In genomic region chr17:24686514-24686913, GRCm38 (mm10) we compare ENCODE assay signal across 8 mouse cellular contexts. TPM values are rescaled to one million over a fixed set of nuclear protein-coding genes. Genes with fewer than 3 reads are reported as not detected.
DNase-seq lines count a peak whose midpoint lies in the region; ATAC-seq lines count a peak whose summit lies in the region.

No protein-coding gene starts in this region.

- H3K27me3 ChIP-seq in limb, embryonic 11.5 days (ENCODE audit: control insufficient read depth, insufficient read depth, low read length): peaks cover 36% of the 10 kb centered on the region

- H3K9ac ChIP-seq in limb, embryonic 11.5 days (ENCODE audit: low read length): no peak overlapping the region

- ATAC-seq in limb, embryonic 11.5 days (ENCODE audit: insufficient number of reproducible peaks, low FRiP score, low TSS enrichment, low read depth): no peak
- ATAC-seq in monocyte, adult 5-6 weeks (replicated peaks; ENCODE audit: insufficient number of reproducible peaks, low FRiP score, low TSS enrichment, poor library complexity, severe bottlenecking): peak; percentile 58; the same call in 1 of the 2 replicates

- peaks cover 3% of the 10 kb centered on the region; the same call in 1 of the 2 replicates for H3K36me3 ChIP-seq in limb, embryonic 11.5 days (ENCODE audit: control insufficient read depth, insufficient read depth, low read length)

- peak; percentile 65 for DNase-seq in adrenal gland, postnatal 10 days
- DNase-seq in adrenal gland, adult 8-10 months: no peak
- peak; percentile 42 to 67 for DNase-seq in adrenal gland, postnatal 36 days
- DNase-seq in heart, postnatal 4 days: peak; percentile 39
- DNase-seq in limb, embryonic 11.5 days (ENCODE audit: low spot score): peak; percentile 66
- DNase-seq in right cerebral cortex, adult 2 months (ENCODE audit: low spot score in 2 of 2): no peak
- DNase-seq in urinary bladder, postnatal 25 days (ENCODE audit: low spot score): no peak

- 25% methylated on average over 16 of the region's 16 CpGs for WGBS in limb, embryonic 11.5 days

- H3K9me3 ChIP-seq in limb, embryonic 11.5 days (ENCODE audit: control insufficient read depth, low read length): no peaks in the 10 kb centered on the region

- H3K27ac ChIP-seq in limb, embryonic 11.5 days (replicated peaks; ENCODE audit: low read depth, low read length): no peak overlapping the region

- H3K4me1 ChIP-seq in limb, embryonic 11.5 days (ENCODE audit: control insufficient read depth, insufficient read depth, low read length): 0 out of 2 replicates have a peak, but pooled peaks cover 5% of the 10 kb centered on the region

- H3K4me2 ChIP-seq in limb, embryonic 11.5 days (ENCODE audit: low read depth, severe bottlenecking): peak overlapping the region; percentile 18

- H3K4me3 ChIP-seq in limb, embryonic 11.5 days (ENCODE audit: low read depth, low read length): no peak overlapping the region

RNA-seq across cellular contexts. Expression of gene Syngr3, which starts 3.2 kb away (rescaled TPM):
- 10 to 100 TPM in 1 of 2 experiments, 1 to 10 TPM in 1; 5.8 to 11.7 TPM for total RNA-seq in adrenal gland, postnatal 10 days (2021)
- total RNA-seq in adrenal gland, adult 8-10 months (2022): 1 to 10 TPM; 2.4 to 5.5 (median 3.8) TPM
- 1 to 10 TPM; 1.7 to 2.0 TPM for total RNA-seq in adrenal gland, postnatal 36 days (2021)
- total RNA-seq in heart, postnatal 4 days (2021): under 1 TPM; 0.14 to 0.27 TPM
- 6.6 and 6.9 TPM in 2 replicates for polyA plus RNA-seq in limb, embryonic 11.5 days (2014; fragmentation: Nextera tagmentation; extraction: Ambion mirVana)
- not detected in 3 replicates for total RNA-seq in monocyte, adult 5-6 weeks (2017)

RNA-seq across cellular contexts. Expression of gene Gfer, which starts 9.4 kb away (rescaled TPM):
- total RNA-seq in adrenal gland, postnatal 10 days (2021): 10 to 100 TPM; 36.0 to 36.8 TPM
- total RNA-seq in adrenal gland, adult 8-10 months (2022): 10 to 100 TPM; 31.7 to 35.6 (median 32.6) TPM
- 10 to 100 TPM; 34.5 to 42.0 TPM for total RNA-seq in adrenal gland, postnatal 36 days (2021)
- total RNA-seq in heart, postnatal 4 days (2021): 10 to 100 TPM; 23.3 to 25.6 TPM
- 53.0 and 63.3 TPM in 2 replicates for polyA plus RNA-seq in limb, embryonic 11.5 days (2014; fragmentation: Nextera tagmentation; extraction: Ambion mirVana)
- 12.4 to 19.8 TPM (median 15.4 TPM) in 3 replicates for total RNA-seq in monocyte, adult 5-6 weeks (2017)

RNA-seq across cellular contexts. Expression of gene Noxo1, which starts 9.5 kb away (rescaled TPM):
- 1 to 10 TPM; 4.3 to 6.6 TPM for total RNA-seq in adrenal gland, postnatal 10 days (2021)
- 10 to 100 TPM in 1 of 4 experiments, 1 to 10 TPM in 3; 2.8 to 14.8 (median 7.5) TPM for total RNA-seq in adrenal gland, adult 8-10 months (2022)
- total RNA-seq in adrenal gland, postnatal 36 days (2021): 1 to 10 TPM; 4.5 to 6.1 TPM
- 1 to 10 TPM; 1.9 to 2.1 TPM for total RNA-seq in heart, postnatal 4 days (2021)
- polyA plus RNA-seq in limb, embryonic 11.5 days (2014; fragmentation: Nextera tagmentation; extraction: Ambion mirVana): 1.5 and 1.7 TPM in 2 replicates
- total RNA-seq in monocyte, adult 5-6 weeks (2017): 0.48 to 3.0 TPM (median 2.1 TPM) in 3 replicates

RNA-seq across cellular contexts. Expression of gene Zfp598, which starts 17.0 kb away (rescaled TPM):
- total RNA-seq in adrenal gland, postnatal 10 days (2021): 10 to 100 TPM; 38.9 to 42.2 TPM
- 10 to 100 TPM; 44.9 to 59.4 (median 50.8) TPM for total RNA-seq in adrenal gland, adult 8-10 months (2022)
- total RNA-seq in adrenal gland, postnatal 36 days (2021): 10 to 100 TPM; 47.5 to 51.1 TPM
- total RNA-seq in heart, postnatal 4 days (2021): 10 to 100 TPM; 26.0 to 26.6 TPM
- 36.3 and 42.0 TPM in 2 replicates for polyA plus RNA-seq in limb, embryonic 11.5 days (2014; fragmentation: Nextera tagmentation; extraction: Ambion mirVana)
- 14.6 to 21.7 TPM (median 15.7 TPM) in 3 replicates for total RNA-seq in monocyte, adult 5-6 weeks (2017)

RNA-seq across cellular contexts. Expression of gene Tbl3, which starts 20.9 kb away (rescaled TPM):
- 10 to 100 TPM; 39.1 to 39.9 TPM for total RNA-seq in adrenal gland, postnatal 10 days (2021)
- total RNA-seq in adrenal gland, adult 8-10 months (2022): 10 to 100 TPM; 34.3 to 40.5 (median 38.2) TPM
- total RNA-seq in adrenal gland, postnatal 36 days (2021): 10 to 100 TPM; 36.0 to 38.5 TPM
- total RNA-seq in heart, postnatal 4 days (2021): 10 to 100 TPM; 25.2 to 29.2 TPM
- 120 and 121 TPM in 2 replicates for polyA plus RNA-seq in limb, embryonic 11.5 days (2014; fragmentation: Nextera tagmentation; extraction: Ambion mirVana)
- 9.7 to 19.8 TPM (median 18.6 TPM) in 3 replicates for total RNA-seq in monocyte, adult 5-6 weeks (2017)

Comparison
In these comparisons a context has a peak if more than half of its experiments do, and no peak if none do; other contexts are left out.
1. DNase-seq: peak in adrenal gland, postnatal 10 days (single experiment), adrenal gland, postnatal 36 days (2 of 2), heart, postnatal 4 days (single experiment) and limb, embryonic 11.5 days (single experiment); none in adrenal gland, adult 8-10 months (single experiment), right cerebral cortex, adult 2 months (0 of 2) and urinary bladder, postnatal 25 days (single experiment).